Mouse (Mus musculus) heart, adult 11 months (tissue): Measurements from ENCODE around the gene Olfr1419.
"Not testable (repeated sequence)": the region's sequence is repeated elsewhere in the genome, so short reads cannot be mapped to it uniquely, and the experiment has no call there.

ENCODE experiments used
- DNase-seq: peaks from one replicate; pipeline ENCODE4 v3.0.0; 2022

The Olfr1419 gene

GRCm38 (mm10) chr19:11875006-11875405, at the start of gene Olfr1419:
Olfr1419 (minus strand) TSS chr19:11875106.
- DNase-seq, result no peak

GRCm38 (mm10) chr19:11922515-11922914, 47.6 kb upstream of the Olfr1419 start:
- peak; percentile 82 for DNase-seq

GRCm38 (mm10) chr19:11922068-11922467, 47.2 kb upstream of the Olfr1419 start:
- peak; percentile 66 for DNase-seq

GRCm38 (mm10) chr19:11915804-11916203, 40.9 kb upstream of the Olfr1419 start:
- peak; percentile 87 for DNase-seq

GRCm38 (mm10) chr19:11912533-11913121, 37.7 kb upstream of the Olfr1419 start:
- peak; percentile 98 for DNase-seq

GRCm38 (mm10) chr19:11912037-11912532, 37.2 kb upstream of the Olfr1419 start, which contains the start of gene Patl1:
Patl1 (plus strand) TSS chr19:11912399.
- DNase-seq, result peak; percentile 100

GRCm38 (mm10) chr19:11911603-11912002, 36.7 kb upstream of the Olfr1419 start:
- no peak for DNase-seq

- no peak for DNase-seq
These were observed 36.1 kb upstream of the Olfr1419 start for GRCm38 (mm10) chr19:11911021-11911420.

- DNase-seq, result no peak
These were observed 11.4 kb upstream of the Olfr1419 start, which contains the start of gene Olfr1420 for GRCm38 (mm10) chr19:11886265-11886664. Olfr1420 (plus strand) TSS chr19:11886565.

GRCm38 (mm10) chr19:11878404-11878803, 3.5 kb upstream of the Olfr1419 start:
- DNase-seq, result not testable (repeated sequence)

- no peak for DNase-seq
These were observed 7.1 kb downstream of the Olfr1419 start for GRCm38 (mm10) chr19:11867837-11868236.

GRCm38 (mm10) chr19:11860966-11861365, 13.9 kb downstream of the Olfr1419 start, which contains the start of gene Olfr1418:
Olfr1418 (minus strand) TSS chr19:11861066.
- no peak for DNase-seq

- DNase-seq, result no peak
These were observed 18.4 kb downstream of the Olfr1419 start for GRCm38 (mm10) chr19:11856506-11856905.

- no peak for DNase-seq
These were observed 20.1 kb downstream of the Olfr1419 start for GRCm38 (mm10) chr19:11854821-11855220.

GRCm38 (mm10) chr19:11852652-11853051, 22.3 kb downstream of the Olfr1419 start:
- no peak for DNase-seq

GRCm38 (mm10) chr19:11846333-11846732, 28.6 kb downstream of the Olfr1419 start:
- no peak for DNase-seq

GRCm38 (mm10) chr19:11839119-11839518, 35.8 kb downstream of the Olfr1419 start, which contains the start of gene Olfr1417:
Olfr1417 (minus strand) TSS chr19:11839219.
- DNase-seq, result no peak

GRCm38 (mm10) chr19:11823346-11824065, 51.4 kb downstream of the Olfr1419 start:
- no peak for DNase-seq

GRCm38 (mm10) chr19:11820211-11820610, 54.7 kb downstream of the Olfr1419 start:
- DNase-seq, result no peak

- peak; percentile 98 for DNase-seq
These were observed 55.1 kb downstream of the Olfr1419 start for GRCm38 (mm10) chr19:11819800-11820199.

GRCm38 (mm10) chr19:11819143-11819700, 55.7 kb downstream of the Olfr1419 start, which contains the start of gene Stx3:
Stx3 (minus strand) TSS chr19:11819403.
- DNase-seq, result no peak
